Mouse (Mus musculus) CH12.LX (cell line): ENCODE measurements around the gene Aim2. TPM values are rescaled to one million over a fixed set of nuclear protein-coding genes. Genes with fewer than 3 reads are reported as not detected.
A peak's percentile ranks its signal among the peaks of the same experiment; 100 is the strongest.

Source experiments
- DNase-seq: peaks from one replicate; pipeline ENCODE4 v3.0.0-alpha.2; 2013; ENCODE audit errors: extremely low read depth
- H3K27ac ChIP-seq: 2 replicates; pipeline ENCODE4 v1.5.1; 2012; ENCODE audit warnings: low read depth, mild to moderate bottlenecking, control low read depth, moderate library complexity; ENCODE audit not compliant: insufficient read depth
- H3K27me3 ChIP-seq: replicated peaks from 2 replicates; pipeline ENCODE3; 2012; ENCODE audit warnings: inconsistent platforms
- H3K36me3 ChIP-seq, 2 experiments: replicated peaks in 1 of 2; 2 replicates each; pipeline versions ENCODE3 to v1.6.1; 2012; ENCODE audit warnings: inconsistent platforms in 1 of 2, low read length in 1 of 2, mild to moderate bottlenecking in 1 of 2, mixed read lengths in 1 of 2, moderate library complexity in 1 of 2; ENCODE audit not compliant: control insufficient read depth in 1 of 2, insufficient read depth in 1 of 2
- H3K4me1 ChIP-seq, 2 experiments: 2 replicates each; pipeline ENCODE4 v1.6.1; 2012; ENCODE audit warnings: inconsistent platforms in 1 of 2, moderate library complexity in 1 of 2; ENCODE audit not compliant: insufficient read depth in 2 of 2, control insufficient read depth in 1 of 2
- H3K4me2 ChIP-seq: 2 replicates; pipeline ENCODE4 v1.6.1; 2012; ENCODE audit warnings: low read depth, mild to moderate bottlenecking, control low read depth; ENCODE audit not compliant: poor library complexity, insufficient read depth, severe bottlenecking
- H3K4me3 ChIP-seq, 3 experiments: fragments of 150-350 bp in 1 of 3; sonication (generic) in 1 of 3; replicated peaks in 1 of 3; 2 replicates each; pipeline versions ENCODE3 to v1.5.1; 2011 to 2012; ENCODE audit warnings: low read depth in 2 of 3, low read length in 2 of 3, mild to moderate bottlenecking in 2 of 3, moderate library complexity in 2 of 3, control low read depth in 1 of 3, improper control_type of control experiment in 1 of 3, inconsistent platforms in 1 of 3, mixed read lengths in 1 of 3; ENCODE audit not compliant: poor library complexity in 1 of 3
- H3K79me2 ChIP-seq: replicated peaks from 2 replicates; pipeline ENCODE4 v1.6.1; 2012; ENCODE audit warnings: mild to moderate bottlenecking, moderate library complexity; ENCODE audit not compliant: control insufficient read depth, poor library complexity, insufficient read depth, severe bottlenecking; ENCODE audit errors: extremely low read depth
- H3K9ac ChIP-seq: 2 replicates; pipeline ENCODE4 v1.6.1; 2012; ENCODE audit warnings: low read depth, mild to moderate bottlenecking, control low read depth, moderate library complexity; ENCODE audit not compliant: insufficient read depth
- H3K9me3 ChIP-seq: replicated peaks from 2 replicates; pipeline ENCODE3; 2012; ENCODE audit warnings: low read length, inconsistent platforms, mixed read lengths
- BHLHE40 ChIP-seq: IDR thresholded peaks from 2 replicates; pipeline ENCODE4 v1.6.1; 2011; ENCODE audit warnings: mild to moderate bottlenecking, low read depth, low read length, improper control_type of control experiment
- CHD2 ChIP-seq: IDR thresholded peaks from 2 replicates; pipeline ENCODE4 v1.6.1; 2011; ENCODE audit warnings: low read length, improper control_type of control experiment
- CTCF ChIP-seq, 2 experiments: IDR thresholded peaks in 1 of 2; conservative IDR thresholded peaks in 1 of 2; 2 replicates each; pipeline ENCODE4 v1.5.1; 2011 to 2012; ENCODE audit warnings: low read depth in 2 of 2, low read length in 2 of 2, improper control_type of control experiment in 1 of 2, inconsistent platforms in 1 of 2, mild to moderate bottlenecking in 1 of 2, moderate library complexity in 1 of 2
- EP300 ChIP-seq: IDR thresholded peaks from 2 replicates; pipeline ENCODE4 v1.6.1; 2011; ENCODE audit warnings: low read length, improper control_type of control experiment
- ETS1 ChIP-seq: conservative IDR thresholded peaks from 2 replicates; pipeline ENCODE4 v1.6.1; 2012; ENCODE audit warnings: low read depth, mild to moderate bottlenecking, inconsistent platforms, low read length, improper control_type of control experiment, moderate library complexity
- GABPA ChIP-seq: IDR thresholded peaks from 2 replicates; pipeline ENCODE4 v1.6.1; 2012; ENCODE audit warnings: low read depth, low read length, improper control_type of control experiment, inconsistent platforms; ENCODE audit not compliant: insufficient replicate concordance
- IRF4 ChIP-seq: IDR thresholded peaks from 2 replicates; pipeline ENCODE4 v1.6.1; 2014; ENCODE audit warnings: low read depth, mild to moderate bottlenecking, inconsistent platforms, low read length, improper control_type of control experiment
- JUN ChIP-seq: IDR thresholded peaks from 2 replicates; pipeline ENCODE4 v1.6.1; 2011; ENCODE audit warnings: low read depth, mild to moderate bottlenecking, low read length, improper control_type of control experiment, moderate library complexity; ENCODE audit not compliant: insufficient read depth
- JUND ChIP-seq: conservative IDR thresholded peaks from 2 replicates; pipeline ENCODE4 v1.6.1; 2011; ENCODE audit warnings: low read depth, low read length, improper control_type of control experiment
- MAX ChIP-seq: IDR thresholded peaks from 2 replicates; pipeline ENCODE4 v1.6.1; 2011; ENCODE audit warnings: low read length, improper control_type of control experiment
- MAZ ChIP-seq: IDR thresholded peaks from 2 replicates; pipeline ENCODE4 v1.6.1; 2012; ENCODE audit warnings: low read depth, mild to moderate bottlenecking, inconsistent platforms, low read length, improper control_type of control experiment, moderate library complexity
- MEF2A ChIP-seq: IDR thresholded peaks from 2 replicates; pipeline ENCODE4 v1.6.1; 2014; ENCODE audit warnings: low read depth, mild to moderate bottlenecking, inconsistent platforms, low read length, improper control_type of control experiment, borderline replicate concordance
- MXI1 ChIP-seq: IDR thresholded peaks from 2 replicates; pipeline ENCODE4 v1.6.1; 2011; ENCODE audit warnings: mild to moderate bottlenecking, low read depth, low read length, improper control_type of control experiment
- MYC ChIP-seq: IDR thresholded peaks from 2 replicates; pipeline ENCODE4 v1.6.1; 2011; ENCODE audit warnings: low read depth, mild to moderate bottlenecking, improper control_type of control experiment, low read length
- NRF1 ChIP-seq: IDR thresholded peaks from 2 replicates; pipeline ENCODE4 v1.6.1; 2014; ENCODE audit warnings: low read depth, mild to moderate bottlenecking, inconsistent platforms, low read length, improper control_type of control experiment, moderate library complexity
- POLR2A ChIP-seq: IDR thresholded peaks from 2 replicates; pipeline ENCODE4 v1.6.1; 2011; ENCODE audit warnings: low read depth, mild to moderate bottlenecking, improper control_type of control experiment, low read length
- RAD21 ChIP-seq: IDR thresholded peaks from 2 replicates; pipeline ENCODE4 v1.6.1; 2011; ENCODE audit warnings: low read depth, mild to moderate bottlenecking, low read length, improper control_type of control experiment, moderate library complexity
- RCOR1 ChIP-seq: conservative IDR thresholded peaks from 2 replicates; pipeline ENCODE4 v1.6.1; 2012; ENCODE audit warnings: low read depth, mild to moderate bottlenecking, inconsistent platforms, low read length, improper control_type of control experiment
- SIN3A ChIP-seq: IDR thresholded peaks from 2 replicates; pipeline ENCODE4 v1.6.1; 2012; ENCODE audit warnings: low read length, improper control_type of control experiment, inconsistent platforms
- SMC3 ChIP-seq: IDR thresholded peaks from 2 replicates; pipeline ENCODE4 v1.6.1; 2011; ENCODE audit warnings: low read depth, low read length, improper control_type of control experiment
- TBP ChIP-seq: conservative IDR thresholded peaks from 2 replicates; pipeline ENCODE4 v1.6.1; 2011; ENCODE audit warnings: low read depth, low read length, improper control_type of control experiment
- TCF12 ChIP-seq: IDR thresholded peaks from 2 replicates; pipeline ENCODE4 v1.6.1; 2014; ENCODE audit warnings: low read depth, mild to moderate bottlenecking, inconsistent platforms, low read length, improper control_type of control experiment
- UBTF ChIP-seq: IDR thresholded peaks from 2 replicates; pipeline ENCODE4 v1.6.1; 2012; ENCODE audit warnings: low read depth, mild to moderate bottlenecking, inconsistent platforms, low read length, improper control_type of control experiment, moderate library complexity
- dilution Hi-C: fragments of 300-500 bp; cut with MboI; formaldehyde crosslinking; loops from 2 replicates; pipeline ENCODE4 v1.14.3; 2020; ENCODE audit warnings: low sequenced_read_pairs; ENCODE audit not compliant: extremely low pct_unique_long_range_greater_than_20kb, extremely low pct_ligation_motif_present
- in situ Hi-C: fragments of 300-500 bp; cut with MboI; formaldehyde crosslinking; loops from 3 replicates; pipeline ENCODE4 v1.14.3; 2019; ENCODE audit warnings: low sequenced_read_pairs, low pct_ligation_motif_present, low pct_unique_long_range_greater_than_20kb, mixed read lengths
- polyA plus RNA-seq: library from polyadenylated mRNA; unstranded; fragments of >175 nt; gene quantifications from 2 replicates; pipeline ENCODE4 v1.2.1, GENCODE M21; 2012; ENCODE audit warnings: low read depth; ENCODE audit not compliant: insufficient read length
- total RNA-seq, 2 experiments: library from RNA; depleted of rRNA; stranded (reverse); fragments of 300-350 nt in 1 of 2; fragments of >200 nt in 1 of 2; gene quantifications; 2 replicates each; pipeline ENCODE4 v1.2.3; 2012 to 2014

Aim2 gene
- total and polyA plus RNA-seq, 3 experiments, result 59.7 to 117 (median 87.0) TPM

DNA sequence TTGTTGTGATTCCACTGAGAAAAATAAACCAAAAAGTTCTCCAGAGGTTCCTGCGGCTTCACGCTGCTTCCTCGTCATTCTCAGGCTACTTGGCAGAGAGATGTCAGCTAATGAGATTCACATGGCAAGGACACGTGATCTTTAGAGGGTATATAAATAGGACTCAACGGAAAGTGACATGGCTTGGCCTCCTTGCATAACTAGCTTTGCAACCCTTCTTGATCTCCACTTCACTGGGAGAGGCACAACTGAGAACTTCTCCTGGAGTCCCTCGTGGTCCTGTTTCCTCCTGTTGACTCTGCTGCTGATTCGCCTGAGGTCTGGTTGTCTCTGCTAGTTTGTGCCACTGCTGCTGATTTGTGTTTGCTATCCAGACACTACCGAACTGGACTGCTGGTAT is 76.7 kb downstream of the Aim2 start (continued):
- TF ChIP-seq CTCF (conservative IDR thresholded peaks at IDR 0.05 in 1 of 2, IDR thresholded peaks at IDR 0.05 in 1 of 2; ENCODE audit: low read depth in 2 of 2, low read length in 2 of 2) (no peak), NRF1 (no peak), MYC (peak; percentile 40; the same call in 1 of the 2 replicates), UBTF (no peak), GABPA (no peak), TCF12 (no peak), MAX (peak; percentile 88), RAD21 (no peak), CHD2 (no peak), TBP (no peak), MAZ (no peak)

DNA sequence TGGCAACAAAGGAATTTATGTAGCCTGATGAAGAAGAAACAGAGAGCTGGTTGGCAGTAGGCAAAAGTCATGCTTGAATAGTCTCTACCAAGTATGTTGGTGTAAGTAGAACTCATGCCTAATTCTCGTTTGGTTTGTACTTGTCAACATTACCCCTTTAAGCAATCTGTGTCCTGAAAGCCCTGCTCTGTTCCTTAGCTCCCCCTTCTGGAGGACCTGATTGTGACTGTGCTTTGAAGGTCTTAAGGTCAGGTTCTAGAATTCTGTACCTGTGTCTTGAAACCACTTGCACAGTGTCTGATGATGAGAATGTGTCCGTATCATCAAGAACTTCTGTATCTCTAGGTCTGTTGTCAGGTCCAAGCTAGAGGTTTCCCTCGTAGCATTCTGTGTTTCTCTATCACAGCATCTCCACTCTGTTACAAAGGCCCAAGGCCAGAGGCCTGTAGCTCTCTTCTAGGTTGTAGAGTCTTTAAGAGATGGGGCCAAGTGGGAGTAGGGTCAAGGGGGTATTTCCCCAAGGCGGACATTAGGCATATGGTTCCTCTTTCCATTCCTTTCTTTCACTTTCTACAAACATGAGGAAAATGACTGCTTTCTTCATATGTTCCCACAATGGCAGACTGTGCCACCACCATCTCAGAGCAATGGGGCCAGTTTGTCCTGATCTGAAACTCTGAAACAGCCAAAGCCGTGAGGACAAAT is 79.5 kb downstream of the Aim2 start:
- peak; percentile 56; the same call in 1 of the 2 replicates for TF ChIP-seq MEF2A
- TF ChIP-seq NRF1, result 0 out of 2 replicates have a peak, but pooled peaks have one; percentile 20
- TF ChIP-seq TCF12, result no peak; the same call in 1 of the 2 replicates
- TF ChIP-seq POLR2A, result no peak
- peak; percentile 1; the same call in 1 of the 2 replicates for TF ChIP-seq JUN
- peak; percentile 69; the same call in 1 of the 2 replicates for TF ChIP-seq ETS1
- TF ChIP-seq SIN3A, result 0 out of 2 replicates have a peak, but pooled peaks have one; percentile 7
- TF ChIP-seq GABPA, result no peak
- TF ChIP-seq MXI1, result peak; percentile 46; the same call in 1 of the 2 replicates
- TF ChIP-seq MAX, result 0 out of 2 replicates have a peak, but pooled peaks have one; percentile 53
- TF ChIP-seq JUND, result 0 out of 2 replicates have a peak, but pooled peaks have one; percentile 33
- TF ChIP-seq SMC3, result peak; percentile 56
- TF ChIP-seq CTCF (conservative IDR thresholded peaks at IDR 0.05 in 1 of 2, IDR thresholded peaks at IDR 0.05 in 1 of 2; ENCODE audit: low read depth in 2 of 2, low read length in 2 of 2), result peak; percentile 40 to 76
- TF ChIP-seq IRF4, result peak; percentile 89
- TF ChIP-seq CHD2, result peak; percentile 60; the same call in 1 of the 2 replicates
- TF ChIP-seq EP300, result peak; percentile 92
- peak; percentile 34; the same call in 1 of the 2 replicates for TF ChIP-seq BHLHE40
- TF ChIP-seq MAZ, result no peak
- peak; percentile 64 for TF ChIP-seq RAD21
- TF ChIP-seq MYC, result peak; percentile 72
- 0 out of 2 replicates have a peak, but pooled peaks have one; percentile 55 for TF ChIP-seq RCOR1
- Histone ChIP-seq H3K36me3 (peaks cover 16 to 50% of the 10 kb centered on the region in 2 experiments), H3K4me2 (peak overlapping the region; percentile 34), H3K9me3 (no peaks in the 10 kb centered on the region), H3K27me3 (no peaks in the 10 kb centered on the region), H3K4me3 (no peak overlapping the region), H3K27ac (peak overlapping the region; percentile 53), H3K4me1 (peaks cover 38 to 83% of the 10 kb centered on the region in 2 experiments), H3K79me2 (peaks cover 85% of the 10 kb centered on the region), H3K9ac (0 out of 2 replicates have a peak overlapping the region, but pooled peaks have one; percentile 12)
- DNase-seq, result peak; percentile 86
- in situ Hi-C loops (no loop called here), dilution Hi-C loops (no loop called here)
